Mouse (Mus musculus) erythroblast, embryonic 14.5 days (primary cell): ENCODE data around the gene Dhrs1.

Source experiments
- GATA1 ChIP-seq: IDR thresholded peaks from 2 replicates; pipeline ENCODE4 v1.6.1; 2012; ENCODE audit warnings: low read length, inconsistent platforms, mixed read lengths
- TAL1 ChIP-seq: IDR thresholded peaks from 3 replicates; pipeline ENCODE4 v1.6.1; 2012; ENCODE audit warnings: low read length, inconsistent platforms, mixed read lengths

- TF ChIP-seq GATA1 (no peak), TAL1 (no peak)
Measured at GRCm38 (mm10) chr14:55719737-55720136, 25.8 kb downstream of the Dhrs1 start.
